ENCODE assay signal across 27 mouse cellular contexts in the genomic region with DNA sequence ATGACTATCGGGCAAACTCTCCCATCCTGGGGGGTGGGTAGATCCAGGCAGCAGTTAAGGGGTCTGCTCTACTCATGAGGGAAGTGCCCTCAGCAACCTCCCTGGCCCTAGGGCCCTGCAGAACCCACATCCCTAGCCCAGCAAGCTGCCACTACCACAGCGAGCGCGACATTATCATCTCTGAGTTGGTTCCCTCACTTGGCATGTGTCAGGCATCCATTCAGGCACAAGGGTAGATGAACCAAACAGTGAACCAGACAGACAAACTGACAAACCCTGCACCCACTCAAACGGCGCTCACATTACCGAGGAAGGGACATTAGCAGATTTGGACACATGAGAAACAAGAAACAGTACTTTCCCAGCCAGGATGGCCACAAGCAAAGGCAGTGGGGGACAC. TPM values are rescaled to one million over a fixed set of nuclear protein-coding genes. Genes with fewer than 3 reads are reported as not detected.
DNase-seq lines count a peak whose midpoint lies in the region; ATAC-seq and TF ChIP-seq lines count a peak whose summit lies in the region.
"Had no signal": no experiment of that assay in that cellular context is flagged by ENCODE, and none has a peak within 500 bp of the region (broad histone marks: within the 10 kb centered on the region; RNA-seq: fewer than 3 reads in every experiment).

No protein-coding gene starts in this region.

- 19% methylated on average over 7 of the region's 7 CpGs for WGBS in cerebellum, adult 2 months
- WGBS in hindbrain, embryonic 12.5 days, result 86% methylated on average over 7 of the region's 7 CpGs
- 90% methylated on average over 7 of the region's 7 CpGs for WGBS in hindbrain, embryonic 10.5 days
- WGBS in forebrain, embryonic 16.5 days, result 79% methylated on average over 7 of the region's 7 CpGs

- H3K9ac ChIP-seq in hindbrain, embryonic 12.5 days, result no peak overlapping the region
- no peak overlapping the region for H3K9ac ChIP-seq in forebrain, embryonic 16.5 days (replicated peaks; ENCODE audit: low read depth, low read length)
- H3K9ac ChIP-seq: embryonic facial prominence, embryonic 15.5 days; heart, embryonic 15.5 days; liver, embryonic 14.5 days; midbrain, embryonic 15.5 days had no signal

- H3K4me3 ChIP-seq in cerebellum, adult 2 months (replicated peaks; ENCODE audit: insufficient read depth, low read depth, low read length), result peak overlapping the region; percentile 2
- H3K4me3 ChIP-seq in hindbrain, embryonic 12.5 days, result no peak overlapping the region
- no peak overlapping the region for H3K4me3 ChIP-seq in hindbrain, embryonic 10.5 days
- H3K4me3 ChIP-seq in G1E (ENCODE audit: low read depth, low read length), result 0 out of 2 replicates have a peak overlapping the region, but pooled peaks have one; percentile 23
- H3K4me3 ChIP-seq in forebrain, embryonic 16.5 days (replicated peaks; ENCODE audit: low read length), result no peak overlapping the region
- H3K4me3 ChIP-seq: embryonic facial prominence, embryonic 10.5 days; embryonic facial prominence, embryonic 15.5 days; heart, embryonic 10.5 days; heart, embryonic 15.5 days; midbrain, embryonic 15.5 days had no signal

- TF ChIP-seq CTCF in cerebellum, adult 2 months (IDR thresholded peaks at IDR 0.05; ENCODE audit: borderline replicate concordance, insufficient read depth, low read depth, low read length), result no peak
- no peak for TF ChIP-seq CTCF in G1E (IDR thresholded peaks at IDR 0.05; ENCODE audit: low read depth, low read length)

- peak overlapping the region; percentile 86 for H3K27ac ChIP-seq in cerebellum, adult 2 months (ENCODE audit: insufficient read depth, low read length)
- H3K27ac ChIP-seq in hindbrain, embryonic 12.5 days, result peak overlapping the region; percentile 52; the same call in 1 of the 2 replicates
- H3K27ac ChIP-seq in hindbrain, embryonic 10.5 days, result no peak overlapping the region
- H3K27ac ChIP-seq in forebrain, embryonic 16.5 days (ENCODE audit: low read length), result peak overlapping the region; percentile 75
- H3K27ac ChIP-seq: embryonic facial prominence, embryonic 10.5 days; embryonic facial prominence, embryonic 15.5 days; heart, embryonic 10.5 days; heart, embryonic 15.5 days; liver, embryonic 14.5 days; macrophage; midbrain, embryonic 15.5 days had no signal

- H3K27me3 ChIP-seq in cerebellum, adult 2 months (ENCODE audit: control insufficient read depth, insufficient read depth, low read length), result no peaks in the 10 kb centered on the region
- no peaks in the 10 kb centered on the region for H3K27me3 ChIP-seq in hindbrain, embryonic 12.5 days
- H3K27me3 ChIP-seq in hindbrain, embryonic 10.5 days (ENCODE audit: insufficient read depth, poor library complexity, severe bottlenecking), result no peaks in the 10 kb centered on the region
- no peaks in the 10 kb centered on the region for H3K27me3 ChIP-seq in G1E (ENCODE audit: insufficient read depth, low read length)
- no peaks in the 10 kb centered on the region for H3K27me3 ChIP-seq in forebrain, embryonic 16.5 days (replicated peaks; ENCODE audit: control insufficient read depth, insufficient read depth, low read length)
- H3K27me3 ChIP-seq: CH12.LX; embryonic facial prominence, embryonic 15.5 days; heart, embryonic 15.5 days; midbrain, embryonic 15.5 days had no signal

- H3K4me1 ChIP-seq in cerebellum, adult 2 months (ENCODE audit: control insufficient read depth, insufficient read depth, low read length), result peaks cover 48% of the 10 kb centered on the region
- H3K4me1 ChIP-seq in hindbrain, embryonic 12.5 days, result peaks cover 55% of the 10 kb centered on the region
- H3K4me1 ChIP-seq in hindbrain, embryonic 10.5 days (replicated peaks), result peaks cover 50% of the 10 kb centered on the region
- H3K4me1 ChIP-seq in G1E (ENCODE audit: insufficient read depth, low read depth, low read length), result no peaks in the 10 kb centered on the region
- H3K4me1 ChIP-seq in forebrain, embryonic 16.5 days (replicated peaks; ENCODE audit: control insufficient read depth, insufficient read depth, low read length), result peaks cover 35% of the 10 kb centered on the region
- H3K4me1 ChIP-seq: heart, embryonic 15.5 days had no signal

- peaks cover 27% of the 10 kb centered on the region for H3K36me3 ChIP-seq in hindbrain, embryonic 12.5 days
- H3K36me3 ChIP-seq in hindbrain, embryonic 10.5 days, result peaks cover 80% of the 10 kb centered on the region
- H3K36me3 ChIP-seq in G1E (replicated peaks), result no peaks in the 10 kb centered on the region
- H3K36me3 ChIP-seq in forebrain, embryonic 16.5 days (ENCODE audit: control insufficient read depth, insufficient read depth), result 0 out of 2 replicates have a peak, but pooled peaks cover 8% of the 10 kb centered on the region
- H3K36me3 ChIP-seq: embryonic facial prominence, embryonic 15.5 days; heart, embryonic 15.5 days; midbrain, embryonic 15.5 days had no signal

- H3K4me2 ChIP-seq in hindbrain, embryonic 12.5 days (replicated peaks), result no peak overlapping the region
- H3K4me2 ChIP-seq in forebrain, embryonic 16.5 days (ENCODE audit: low read length), result no peak overlapping the region
- H3K4me2 ChIP-seq: embryonic facial prominence, embryonic 15.5 days; heart, embryonic 15.5 days; midbrain, embryonic 15.5 days had no signal

- H3K9me3 ChIP-seq in hindbrain, embryonic 12.5 days (replicated peaks), result no peaks in the 10 kb centered on the region
- no peaks in the 10 kb centered on the region for H3K9me3 ChIP-seq in hindbrain, embryonic 10.5 days
- peaks cover 55% of the 10 kb centered on the region for H3K9me3 ChIP-seq in G1E (replicated peaks)
- no peaks in the 10 kb centered on the region for H3K9me3 ChIP-seq in forebrain, embryonic 16.5 days (ENCODE audit: control insufficient read depth, low read length)
- H3K9me3 ChIP-seq: embryonic facial prominence, embryonic 10.5 days; embryonic facial prominence, embryonic 15.5 days; heart, embryonic 10.5 days; heart, embryonic 15.5 days; midbrain, embryonic 15.5 days had no signal

- ATAC-seq in hindbrain, embryonic 12.5 days (ENCODE audit: low FRiP score), result no peak
- no peak for ATAC-seq in G1E (ENCODE audit: extremely low read depth, insufficient number of reproducible peaks, low FRiP score, poor library complexity, severe bottlenecking)
- ATAC-seq in forebrain, embryonic 16.5 days, result no peak
- ATAC-seq: intestine, postnatal 0 days; midbrain, embryonic 15.5 days had no signal

- peak in 1 of 2 experiments; percentile 49 for DNase-seq in cerebellum, adult 2 months
- no peak for DNase-seq in cerebellum, postnatal 10 days
- no peak for DNase-seq in hindbrain, embryonic 10.5 days (ENCODE audit: low spot score)
- DNase-seq in G1E (ENCODE audit: low spot score), result no peak
- DNase-seq in layer of hippocampus, postnatal 10 days (ENCODE audit: low spot score in 2 of 2), result no peak
- DNase-seq: adrenal gland, adult 8-10 months; gastrocnemius, postnatal 25 days; heart, adult 11 months; heart, postnatal 36 days; kidney, postnatal 14 days; liver; lung, adult 2 months; lung, postnatal 10 days; spleen, adult 18-20 months; thymus, postnatal 14 days had no signal

- TF ChIP-seq POLR2A in cerebellum, adult 2 months (IDR thresholded peaks at IDR 0.05; ENCODE audit: borderline replicate concordance, insufficient read depth, low read length), result no peak

RNA-seq across cellular contexts. Expression of gene Mtcl1, which starts 15.0 kb away (rescaled TPM):
- 106 and 115 TPM in 2 replicates for polyA plus RNA-seq in cerebellum, adult 2 months (2012; rRNA removed)
- 60.3 and 60.4 TPM in 2 replicates for polyA plus RNA-seq in hindbrain, embryonic 12.5 days (2016; fragmentation: Nextera tagmentation; extraction: Ambion mirVana)
- polyA plus RNA-seq in hindbrain, embryonic 10.5 days (2016; fragmentation: Nextera tagmentation; extraction: Ambion mirVana), result 52.8 and 89.7 TPM in 2 replicates
- total RNA-seq in G1E (2014; fragmentation: Nextera tagmentation) (not detected in 2 replicates), G1E (2017) (0.11 TPM in 1 of 2 replicates, not detected in the other)
- not detected in 2 replicates for polyA plus RNA-seq in G1E (2012)
- 33.1 and 44.3 TPM in 2 replicates for polyA plus RNA-seq in forebrain, embryonic 16.5 days (2015; fragmentation: Nextera tagmentation; extraction: Ambion mirVana)
- total RNA-seq in layer of hippocampus, postnatal 10 days (2021), result 10 to 100 TPM; 30.0 to 41.4 TPM
- total RNA-seq: CH12.LX; megakaryocyte-erythroid progenitor cell, adult 5-6 weeks had no signal
- polyA plus RNA-seq: macrophage had no signal

Comparison
In these comparisons a context has a peak if more than half of its experiments do, and no peak if none do; other contexts are left out.
1. H3K4me3 ChIP-seq: peak in cerebellum, adult 2 months (single experiment) and G1E (single experiment); none in hindbrain, embryonic 12.5 days (single experiment), hindbrain, embryonic 10.5 days (single experiment) and forebrain, embryonic 16.5 days (single experiment).
2. RNA of gene Mtcl1, which starts 15.0 kb away (polyA plus RNA-seq): 106 to 115 TPM in cerebellum, adult 2 months, 52.8 to 89.7 TPM in hindbrain, embryonic 10.5 days, 60.3 to 60.4 TPM in hindbrain, embryonic 12.5 days and 33.1 to 44.3 TPM in forebrain, embryonic 16.5 days; not detected in G1E; every median in the first group is over 10 times any median in the second.